Mouse (Mus musculus): ENCODE measurements at regions not wholly inside any gene's neighbourhood (a gene's known extent, or its start where the extent isn't known, plus 50 kb on each side); places are given as distances from the start of the nearest gene placed in this dataset.

- TF ChIP-seq CTCF (IDR thresholded peaks at IDR 0.05; ENCODE audit: extremely low read depth, insufficient read depth, low read length) (no peak), POLR2A (IDR thresholded peaks at IDR 0.05; ENCODE audit: extremely low read depth, insufficient read depth, low read length) (no peak)
These were observed 228.5 kb upstream of the Tshz3 start for GRCm38 (mm10) chr7:36469386-36469785.
